Mouse (Mus musculus): Measurements from ENCODE around the gene Ppp1r13l.

DNA sequence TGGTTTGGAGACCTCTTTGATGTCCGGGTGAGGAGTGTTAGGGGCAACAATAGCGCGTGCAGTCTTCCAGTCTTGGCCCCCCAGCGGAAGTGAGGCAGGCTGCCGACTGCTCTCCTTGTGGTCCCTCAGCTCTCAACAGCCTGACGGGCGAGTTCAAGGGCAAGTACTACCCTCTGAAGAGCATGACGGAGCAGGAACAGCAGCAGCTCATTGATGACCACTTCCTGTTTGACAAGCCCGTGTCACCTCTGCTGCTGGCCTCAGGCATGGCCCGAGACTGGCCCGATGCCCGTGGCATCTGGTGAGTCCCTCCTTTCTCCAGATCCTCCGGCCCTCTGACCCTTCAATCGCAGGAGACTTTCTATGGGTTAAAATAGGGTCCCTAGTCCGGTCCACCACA, 57.0 kb downstream of the Ppp1r13l start:
- no peak for TF ChIP-seq MYC (IDR thresholded peaks at IDR 0.05; ENCODE audit: low read depth, low read length)
- TF ChIP-seq JUND (IDR thresholded peaks at IDR 0.05; ENCODE audit: low read depth, low read length), result no peak
- no peak for TF ChIP-seq EP300 (IDR thresholded peaks at IDR 0.05; ENCODE audit: low read depth in 1 of 2, low read length in 2 of 2)
- TF ChIP-seq MEF2A (IDR thresholded peaks at IDR 0.05; ENCODE audit: extremely low read depth, insufficient replicate concordance, low read depth, low read length, poor library complexity, severe bottlenecking), result no peak
- TF ChIP-seq CTCF (IDR thresholded peaks at IDR 0.05 in 2 of 3, conservative IDR thresholded peaks at IDR 0.05 in 1 of 3; ENCODE audit: control insufficient read depth in 1 of 3, insufficient read depth in 1 of 3, low read depth in 2 of 3, low read length in 3 of 3, poor library complexity in 1 of 3, severe bottlenecking in 1 of 3), result no peak
- TF ChIP-seq TAL1 (IDR thresholded peaks at IDR 0.05; ENCODE audit: low read length), result no peak
- no peak for TF ChIP-seq RCOR1 (IDR thresholded peaks at IDR 0.05; ENCODE audit: low read depth, low read length)
- no peak for TF ChIP-seq TCF12 (IDR thresholded peaks at IDR 0.05; ENCODE audit: low read depth, low read length)
- no peak for TF ChIP-seq RAD21 (IDR thresholded peaks at IDR 0.05; ENCODE audit: low read depth, low read length)
- TF ChIP-seq SIN3A (IDR thresholded peaks at IDR 0.05; ENCODE audit: low read length), result no peak

Data from MEL (cell line).